Mouse (Mus musculus) WW6 (cell line): ENCODE data around the gene Pfdn6.
"Not testable (repeated sequence)": the region's sequence is repeated elsewhere in the genome, so short reads cannot be mapped to it uniquely, and the experiment has no call there.

Source experiments
- DNase-seq: peaks from one replicate; pipeline ENCODE4 v3.0.0-alpha.2; 2013; ENCODE audit warnings: low read depth, low spot score

Pfdn6 gene

DNA sequence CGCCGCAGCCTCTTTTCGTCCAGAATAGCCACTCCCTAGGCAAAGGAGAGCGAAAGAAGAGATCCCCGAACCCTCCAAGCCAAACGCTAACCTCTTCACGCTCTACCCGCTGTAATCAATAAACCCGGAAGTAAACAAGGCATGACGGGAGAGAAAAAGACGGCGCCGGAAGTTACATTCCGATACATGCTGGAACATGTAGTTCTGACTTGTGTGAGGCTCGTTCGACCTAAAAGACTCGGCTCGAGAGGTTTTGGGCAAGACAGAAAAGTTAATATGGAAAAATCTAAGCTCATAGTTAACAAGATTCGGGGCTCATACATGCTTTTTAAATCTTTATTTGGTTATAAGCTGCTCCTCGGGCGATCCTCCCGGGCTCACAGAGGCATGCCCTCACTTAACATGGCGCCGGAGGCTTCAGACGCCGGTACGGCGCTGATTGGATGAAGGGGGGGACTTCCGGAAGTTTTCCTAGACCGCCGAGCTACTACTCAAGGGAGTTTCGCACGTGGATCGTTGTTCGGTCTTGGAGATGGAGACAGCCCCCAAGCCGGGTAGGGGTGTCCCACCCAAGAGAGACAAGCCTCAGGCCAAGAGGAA, at the start of gene Pfdn6, which contains the start of gene Wdr46:
TSS of gene Pfdn6 (minus strand) at position 138 of the 600 bp plus-strand sequence.
TSS of gene Wdr46 (plus strand) at position 455 of the 600 bp plus-strand sequence.
- DNase-seq: no peak

DNA sequence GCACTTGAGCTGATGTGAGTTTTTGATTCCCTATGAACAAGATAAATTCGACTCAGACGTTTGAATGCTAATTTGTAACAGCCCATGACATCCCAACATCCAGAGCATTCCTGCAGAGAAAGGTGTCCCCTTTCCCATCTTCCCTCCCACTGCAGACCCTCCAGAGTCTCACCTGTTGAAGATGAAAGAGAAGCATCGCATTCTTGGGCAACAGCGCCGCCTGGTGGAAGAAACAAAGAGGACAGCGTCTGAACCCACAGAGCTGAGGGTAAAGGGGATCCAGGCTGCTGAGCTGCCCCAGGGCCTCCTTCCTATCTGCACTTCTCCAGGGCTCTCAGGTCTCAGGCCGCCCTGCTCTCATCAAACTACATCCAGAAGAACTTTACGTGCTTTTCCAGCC, 42.0 kb upstream of the Pfdn6 start:
- not testable (repeated sequence) for DNase-seq

DNA sequence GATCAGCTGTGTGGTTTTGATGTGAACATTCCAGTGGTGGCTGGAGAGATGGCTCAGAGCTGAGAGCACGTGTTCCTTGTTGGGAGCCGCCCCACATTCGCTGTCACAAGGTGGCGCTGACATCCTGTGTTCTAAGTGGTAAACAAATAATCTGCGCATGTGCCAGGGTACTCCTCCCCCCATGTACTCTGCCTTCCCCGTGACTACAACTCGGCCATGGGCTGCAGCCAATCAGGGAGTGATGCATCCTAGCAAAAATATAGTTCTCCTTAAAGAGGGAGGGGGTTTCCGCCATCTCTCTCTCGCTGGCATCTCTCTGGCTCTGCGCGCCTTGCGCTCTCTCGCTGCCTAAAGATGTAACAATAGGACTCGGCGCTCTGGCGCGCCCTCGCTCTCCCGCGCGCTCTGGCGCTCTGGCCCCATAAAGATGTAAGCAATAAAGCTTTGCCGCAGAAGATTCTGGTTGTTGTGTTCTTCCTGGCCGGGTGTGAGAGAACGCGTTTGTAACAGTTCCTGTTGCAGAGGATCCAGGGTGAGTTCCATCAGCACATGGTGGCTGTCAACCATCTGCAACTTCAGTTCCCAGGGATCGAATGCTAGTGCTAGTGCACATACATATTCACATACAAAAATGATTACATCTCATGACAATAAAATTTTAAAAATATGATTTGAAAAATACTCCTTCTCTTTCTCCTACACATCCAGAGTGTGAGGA, 41.2 kb upstream of the Pfdn6 start:
- DNase-seq: peak; percentile 79

DNA sequence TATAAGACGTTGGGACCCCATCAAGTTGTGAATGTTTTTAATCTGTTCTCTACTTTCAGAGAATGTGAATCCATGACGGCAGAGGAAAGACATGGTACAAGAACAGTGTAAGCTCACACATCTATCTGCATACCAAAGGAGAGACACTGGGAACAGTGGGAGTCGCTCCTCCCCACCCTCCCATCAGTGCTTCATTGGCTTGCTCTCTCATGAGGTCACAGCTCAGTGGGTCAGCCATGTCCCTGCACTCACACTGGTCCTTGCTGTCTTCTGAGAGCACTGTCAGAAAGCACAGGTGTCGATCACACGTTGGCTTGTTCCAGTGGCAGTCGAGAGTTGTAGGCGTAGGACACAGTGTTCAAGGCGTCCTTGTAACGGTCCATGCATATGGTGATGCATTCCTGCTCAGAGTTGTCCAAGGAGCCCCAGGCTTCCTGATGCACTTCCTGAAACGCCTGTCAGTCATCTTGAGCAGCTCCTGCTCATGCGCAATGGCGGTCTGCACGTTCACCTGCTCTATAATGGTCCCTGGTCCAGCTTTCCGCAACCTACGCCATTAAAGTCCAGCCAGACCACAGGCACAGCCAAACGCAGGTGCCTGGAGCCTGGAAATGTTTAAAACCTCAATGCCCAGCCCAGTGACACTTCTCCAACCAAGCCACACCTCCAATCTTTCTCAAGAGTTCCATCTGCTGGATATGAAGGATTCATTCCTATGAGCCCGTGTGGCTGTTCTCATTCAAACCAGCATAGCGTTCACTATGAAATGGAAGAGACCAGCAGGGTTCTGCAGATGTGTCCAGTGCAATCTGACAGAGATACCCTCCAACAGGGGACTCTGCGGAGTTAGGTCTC, 40.3 kb upstream of the Pfdn6 start:
- no peak for DNase-seq

DNA sequence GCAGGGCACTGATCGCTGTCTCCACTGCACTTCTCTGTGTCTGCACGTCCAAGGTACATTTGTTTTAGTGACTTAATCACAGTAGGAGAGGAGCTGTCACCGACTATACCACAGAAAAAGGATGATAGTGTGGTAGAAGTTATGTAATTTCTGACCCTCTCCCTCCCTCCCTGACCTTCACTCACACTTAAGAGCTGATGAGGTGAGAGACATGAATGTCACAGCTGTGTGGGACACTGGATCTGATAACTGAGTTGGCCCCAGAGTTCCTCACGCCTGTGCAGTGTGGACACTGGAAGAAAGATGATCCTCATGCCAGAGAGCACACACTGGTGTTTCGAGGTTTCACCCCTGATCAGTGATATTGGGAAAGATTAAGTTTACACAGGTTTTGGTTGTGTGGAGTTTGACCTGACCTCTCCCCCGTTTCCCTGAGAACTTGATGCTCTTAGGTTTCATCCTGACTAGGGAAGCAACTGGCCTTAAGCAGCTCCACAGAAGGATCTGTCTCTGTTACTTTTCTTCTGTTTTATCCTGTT, 39.4 kb upstream of the Pfdn6 start:
- no peak for DNase-seq

DNA sequence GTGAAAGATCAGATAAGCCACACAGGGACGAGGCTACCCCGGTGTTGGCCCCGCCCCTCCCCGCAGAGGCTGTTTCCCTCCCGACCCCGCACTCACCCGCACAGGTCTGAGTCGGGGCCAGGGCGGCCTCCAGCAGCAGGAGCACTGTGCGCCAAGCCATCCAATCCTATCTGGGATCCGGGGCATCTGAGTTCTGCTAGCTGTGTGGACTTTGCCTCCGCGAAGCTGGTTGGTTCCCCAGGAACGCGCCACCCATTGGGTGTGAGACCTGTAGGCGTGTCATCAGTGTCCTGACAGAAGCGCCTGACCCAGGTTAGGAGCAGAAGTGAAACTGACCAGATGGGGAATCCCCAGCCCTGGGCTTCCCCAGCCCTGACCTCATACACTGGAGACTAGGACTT, 38.5 kb upstream of the Pfdn6 start:
- DNase-seq: no peak

DNA sequence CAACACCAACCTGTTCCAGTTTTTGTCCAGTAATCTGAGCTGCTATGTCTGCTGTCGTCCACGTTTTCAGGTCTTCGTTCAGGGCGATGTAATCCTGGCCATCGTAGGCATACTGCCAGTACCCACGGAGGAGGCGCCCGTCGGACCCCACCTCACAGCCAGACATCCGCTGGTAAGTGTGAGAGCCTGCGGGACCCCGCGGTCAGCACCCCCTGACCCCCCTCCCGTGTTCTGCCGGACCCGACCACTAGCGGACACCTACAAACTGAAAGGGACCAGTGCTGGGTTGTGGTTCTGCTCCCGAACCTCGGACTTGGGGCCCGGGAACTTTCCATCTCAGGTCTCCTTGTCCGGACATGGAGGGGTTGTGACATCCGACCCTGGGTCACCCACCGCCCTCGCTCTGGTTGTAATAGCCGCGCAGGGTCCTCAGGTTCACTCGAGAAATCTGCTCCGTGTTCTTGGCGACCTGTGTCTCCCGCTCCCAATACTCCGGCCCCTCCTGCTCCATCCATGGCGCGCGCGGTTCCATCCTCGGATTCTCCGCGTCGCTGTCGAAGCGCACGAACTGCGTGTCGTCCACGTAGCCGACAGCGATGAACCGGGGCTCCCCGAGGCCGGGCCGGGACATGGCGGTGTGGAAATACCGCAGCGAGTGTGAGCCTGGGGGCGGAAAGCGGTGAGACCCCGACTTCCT, 37.9 kb upstream of the Pfdn6 start:
- DNase-seq: no peak

DNA sequence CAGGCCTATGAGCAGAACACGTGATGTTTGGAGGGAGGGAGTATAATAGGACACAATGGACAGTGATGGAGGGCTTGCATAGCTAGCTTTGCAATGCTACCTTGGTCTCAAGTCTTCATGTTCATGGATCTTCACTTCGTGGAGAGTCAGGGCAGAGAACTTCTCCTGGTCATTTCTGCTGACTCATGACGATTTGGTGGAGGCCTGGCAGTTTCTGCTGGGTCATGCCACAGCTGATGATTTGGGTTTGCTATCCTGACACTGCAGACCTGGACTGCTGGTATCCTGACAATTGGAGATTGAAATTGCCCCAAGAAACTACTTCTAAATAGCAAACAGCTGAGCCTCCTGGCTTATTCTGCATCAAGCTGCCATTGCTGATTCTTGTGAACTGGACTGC, 33.4 kb upstream of the Pfdn6 start:
- no peak for DNase-seq

DNA sequence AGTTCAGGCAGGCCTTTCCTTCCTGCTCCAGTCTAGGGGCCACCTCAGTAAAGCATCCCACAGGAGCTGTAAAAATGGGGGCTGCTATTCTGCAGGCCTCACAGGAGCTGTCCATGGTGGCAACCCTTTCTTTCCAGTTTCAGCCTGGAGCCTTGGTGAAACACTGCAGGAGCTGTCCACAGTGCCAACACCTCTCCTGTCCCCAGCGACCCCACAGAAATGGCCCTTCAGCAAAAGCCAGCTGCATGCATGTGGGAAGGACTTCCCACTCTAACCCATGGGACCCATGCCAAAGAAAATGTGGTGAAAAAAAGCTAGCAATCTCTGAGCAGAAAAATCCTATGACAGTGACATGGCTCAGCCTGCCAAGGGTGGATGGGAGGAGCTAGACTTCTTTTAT, 32.5 kb upstream of the Pfdn6 start:
- DNase-seq: no peak

DNA sequence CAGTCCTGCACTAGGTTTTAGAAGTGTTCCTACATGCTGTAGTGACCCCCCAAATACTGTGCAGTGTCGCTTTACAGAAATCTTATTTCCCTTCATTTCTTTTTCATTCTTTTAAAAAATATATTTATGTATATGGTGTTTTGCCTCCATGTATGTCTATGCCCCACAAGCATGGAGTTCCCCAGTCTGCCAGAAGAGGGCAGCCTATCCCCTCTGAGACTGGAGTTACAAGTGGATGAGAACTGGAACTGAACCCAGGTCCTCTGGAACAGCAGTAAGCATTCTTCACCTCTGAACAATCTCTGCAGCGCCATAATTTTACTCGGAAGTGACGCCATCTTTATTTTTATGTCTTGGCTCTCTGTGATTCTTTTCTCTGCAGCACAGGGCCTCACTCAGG, 29.3 kb upstream of the Pfdn6 start:
- no peak for DNase-seq

DNA sequence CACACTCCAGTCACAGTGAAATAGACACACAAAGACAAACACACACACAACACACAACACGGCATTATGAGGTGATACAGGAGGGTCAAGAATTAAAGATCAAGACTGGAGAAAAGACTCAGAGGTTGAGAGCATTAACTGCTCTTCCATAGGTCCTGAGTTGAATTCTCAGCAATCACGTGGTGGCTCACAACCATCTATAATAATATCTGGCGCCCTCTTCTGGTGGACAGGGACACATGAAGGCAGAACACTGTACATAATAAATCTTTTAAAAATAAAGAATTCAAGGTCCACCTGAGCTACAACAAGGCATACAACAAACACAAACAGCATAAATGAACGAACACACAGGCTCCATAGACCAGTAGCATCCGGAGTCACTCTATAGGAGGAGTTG, 28.8 kb upstream of the Pfdn6 start:
- DNase-seq: no peak

DNA sequence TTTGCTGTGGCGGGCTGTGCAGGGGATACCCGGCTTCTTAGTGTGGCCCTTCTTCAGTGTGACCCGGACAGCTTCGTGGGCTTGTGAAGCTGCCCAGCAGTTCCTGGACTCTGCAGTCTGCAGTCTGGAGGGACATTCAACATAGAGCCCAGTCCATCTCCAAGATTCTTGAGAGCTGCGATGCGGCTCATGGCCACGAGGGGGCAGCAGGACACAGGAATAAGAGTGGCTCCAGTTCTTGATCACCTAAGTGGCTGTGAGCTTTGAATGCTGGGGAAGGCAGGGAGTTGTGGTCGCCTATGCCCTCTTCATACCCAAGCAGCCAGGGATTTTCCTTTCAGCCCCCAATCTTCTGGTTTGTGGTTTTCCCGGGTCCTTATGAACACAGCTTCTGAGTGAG, 28.3 kb upstream of the Pfdn6 start:
- DNase-seq: no peak

DNA sequence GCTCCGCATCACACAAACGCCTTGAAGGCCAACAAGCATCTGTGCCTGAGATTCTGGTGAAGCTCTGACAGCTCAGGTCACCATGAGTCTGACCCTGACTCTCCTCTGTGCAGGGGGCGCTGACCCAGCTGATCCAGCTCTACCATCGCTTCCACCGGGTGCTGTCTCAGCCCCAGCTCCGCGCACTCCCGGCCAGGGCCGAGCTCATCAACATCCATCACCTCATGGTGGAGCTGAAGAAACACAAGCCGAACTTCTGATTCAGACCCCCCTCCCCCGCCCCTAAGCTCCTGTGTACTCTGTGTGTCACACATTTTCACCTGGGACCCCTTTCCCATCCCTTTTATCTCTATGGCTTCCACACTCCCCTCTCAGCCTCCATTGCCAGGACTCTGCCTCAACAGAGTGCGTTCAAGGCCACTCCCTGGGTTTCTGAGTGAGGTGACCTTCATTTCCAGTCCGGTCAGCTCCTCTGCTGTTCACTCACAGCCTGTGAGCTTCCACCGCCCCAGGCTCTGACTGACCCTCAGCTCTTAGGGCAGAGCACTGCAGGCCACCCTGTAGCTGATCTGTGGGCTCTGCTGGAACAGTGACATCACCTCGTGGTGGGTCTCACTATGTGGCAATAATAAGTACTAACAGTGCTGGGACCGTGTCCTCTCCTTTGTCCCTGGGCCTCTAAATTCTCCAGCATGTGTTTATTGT, 25.9 kb upstream of the Pfdn6 start:
- DNase-seq: no peak

DNA sequence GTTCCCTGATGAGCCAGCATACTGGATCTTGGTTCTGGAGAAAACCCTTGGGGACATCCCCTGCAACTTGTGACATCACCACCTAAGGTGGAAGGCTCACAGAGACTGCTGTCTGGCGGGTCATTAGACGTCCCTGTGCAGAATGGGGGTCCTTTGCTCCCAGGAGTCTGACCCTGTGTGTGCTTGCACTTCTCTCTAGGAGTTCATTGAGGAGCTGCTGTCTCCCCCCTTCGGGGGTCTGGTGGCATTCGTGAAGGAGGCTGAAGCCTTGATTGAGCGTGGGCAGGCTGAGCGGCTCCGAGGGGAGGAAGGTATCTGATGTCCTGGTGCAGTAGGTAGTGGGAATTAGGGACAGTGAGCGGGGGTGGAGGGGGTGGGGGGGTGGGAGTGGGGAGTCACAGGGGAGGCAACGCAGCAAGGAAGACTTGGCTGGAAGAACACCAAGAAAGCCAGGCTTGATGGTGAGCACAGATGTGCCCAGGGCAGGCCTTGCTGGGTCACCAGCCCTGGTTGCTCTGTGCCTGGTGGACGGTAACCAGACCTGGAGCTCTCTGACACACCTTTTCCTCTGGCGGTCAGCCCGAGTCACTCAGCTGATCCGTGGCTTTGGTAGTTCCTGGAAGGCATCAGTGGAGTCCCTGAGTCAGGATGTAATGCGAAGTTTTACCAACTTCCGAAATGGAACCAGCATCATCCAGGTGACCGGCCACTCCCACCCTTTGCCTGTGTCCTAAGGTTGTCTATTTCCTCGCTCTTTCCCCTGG, 25.1 kb upstream of the Pfdn6 start:
- DNase-seq: no peak

DNA sequence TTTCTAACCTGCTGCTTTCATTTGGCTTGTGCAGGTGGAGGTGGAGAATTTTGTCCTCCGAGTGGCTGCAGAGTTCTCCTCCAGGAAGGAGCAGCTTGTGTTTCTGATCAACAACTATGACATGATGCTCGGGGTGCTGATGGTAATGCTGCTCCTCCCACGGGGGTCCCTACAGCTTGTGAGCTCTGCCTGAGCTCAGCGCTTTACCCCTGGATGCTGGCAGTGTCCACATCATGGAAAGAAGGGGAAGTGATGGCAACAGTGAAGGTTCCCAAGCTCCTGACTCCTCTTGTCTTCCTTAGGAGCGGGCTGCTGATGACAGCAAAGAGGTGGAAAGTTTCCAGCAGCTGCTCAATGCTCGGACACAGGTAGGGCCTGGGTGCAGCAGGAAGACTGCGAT, 22.7 kb upstream of the Pfdn6 start:
- DNase-seq: no peak

DNA sequence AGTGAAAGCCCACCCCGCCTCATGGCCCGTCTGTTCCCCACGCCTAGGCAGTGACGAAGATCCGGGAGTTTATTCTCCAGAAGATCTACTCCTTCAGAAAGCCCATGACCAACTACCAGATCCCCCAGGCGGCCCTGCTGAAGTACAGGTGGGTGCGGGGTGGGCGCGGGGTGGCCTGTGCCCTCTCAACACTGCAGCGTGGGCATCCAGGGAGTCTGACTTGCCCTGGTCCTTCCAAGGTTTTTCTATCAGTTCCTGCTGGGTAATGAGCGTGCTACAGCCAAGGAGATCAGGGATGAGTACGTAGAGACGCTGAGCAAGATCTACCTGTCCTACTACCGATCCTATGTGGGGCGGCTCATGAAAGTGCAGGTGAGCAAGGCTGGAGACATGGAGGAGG, 19.8 kb upstream of the Pfdn6 start:
- DNase-seq: no peak

DNA sequence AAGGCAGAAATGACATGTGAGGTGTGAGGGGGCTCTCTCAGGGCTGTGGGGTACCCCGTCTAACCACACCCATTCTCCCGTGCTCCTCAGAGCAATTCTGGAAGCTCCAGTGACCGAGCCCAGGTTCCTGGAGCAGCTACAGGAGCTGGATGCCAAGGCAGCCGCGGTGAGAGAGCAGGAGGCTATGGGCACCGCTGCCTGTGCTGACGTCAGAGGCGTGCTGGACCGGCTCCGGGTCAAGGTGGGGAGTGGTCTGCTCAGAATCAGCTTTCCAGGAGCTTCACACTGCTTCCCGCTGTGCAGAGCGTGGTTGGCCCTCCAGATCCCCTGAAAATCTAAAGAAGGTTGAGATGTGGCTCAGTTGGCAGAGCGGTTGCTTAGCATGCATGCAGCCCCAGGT, 19.0 kb upstream of the Pfdn6 start:
- no peak for DNase-seq

DNA sequence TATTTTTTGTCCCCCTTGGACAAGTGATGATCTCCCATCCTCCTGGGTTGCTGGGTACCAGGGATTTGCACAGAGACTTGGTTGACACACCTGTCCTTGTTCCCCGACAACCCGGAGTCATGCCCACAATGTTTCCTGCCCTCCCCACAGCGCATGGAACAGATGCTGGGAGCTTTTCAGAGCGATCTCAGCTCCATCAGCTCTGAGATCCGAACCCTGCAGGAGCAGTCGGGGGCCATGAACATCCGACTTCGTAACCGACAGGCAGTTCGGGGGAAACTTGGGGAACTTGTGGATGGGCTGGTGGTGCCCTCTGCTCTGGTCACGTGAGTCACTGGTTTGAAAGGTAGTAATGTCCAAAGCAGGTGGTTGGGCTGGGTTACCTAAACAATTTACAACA, 18.3 kb upstream of the Pfdn6 start:
- no peak for DNase-seq

DNA sequence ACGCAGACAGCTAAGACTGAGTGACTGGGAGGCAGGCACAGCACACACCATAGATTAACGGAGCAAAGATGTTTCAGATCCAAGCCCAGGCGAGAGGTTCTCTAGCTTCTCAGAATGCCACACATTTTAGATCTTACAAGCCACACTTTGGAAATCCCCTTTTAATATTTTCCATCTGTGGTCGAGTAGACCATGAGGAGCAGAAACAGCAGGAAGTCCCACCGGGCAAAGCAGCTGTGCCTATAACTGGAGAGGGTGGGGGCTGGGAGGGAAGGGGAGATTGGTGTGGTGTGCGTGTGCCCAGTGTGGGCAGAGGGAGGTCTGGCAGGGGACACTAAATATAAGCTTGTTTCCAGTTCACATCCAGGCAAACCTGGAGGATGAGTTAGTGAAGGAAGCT, 17.4 kb upstream of the Pfdn6 start:
- no peak for DNase-seq

DNA sequence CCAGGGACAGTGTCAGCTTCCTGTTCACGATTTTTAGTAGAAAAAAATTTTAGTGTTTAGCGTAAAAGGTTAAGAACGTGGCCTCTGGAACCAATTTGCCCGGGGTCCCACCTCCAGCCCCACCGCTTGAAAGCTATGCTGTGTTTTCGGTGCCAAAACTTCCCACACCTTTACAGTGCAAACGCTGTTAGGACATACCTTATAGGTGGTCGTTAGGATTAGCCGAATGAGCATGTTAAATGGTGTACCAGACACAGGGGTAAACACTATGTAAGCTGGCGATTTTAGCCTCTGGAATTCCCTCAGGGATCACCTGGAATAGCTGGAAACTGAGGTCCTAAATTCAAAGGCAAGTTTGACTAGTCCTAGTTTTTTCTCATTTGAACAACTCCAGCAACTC, 16.2 kb upstream of the Pfdn6 start:
- DNase-seq: no peak
